Mouse (Mus musculus) retina, embryonic 14.5 days (tissue): Measurements from ENCODE around the gene Tyw5.

Experiments
- DNase-seq: peaks from one replicate; pipeline ENCODE4 v3.0.0-alpha.2; 2015; ENCODE audit warnings: low spot score

Tyw5 gene

GRCm38 (mm10) chr1:57387876-57388275 lies 19.0 kb downstream of the Tyw5 start:
- DNase-seq: no peak

DNA sequence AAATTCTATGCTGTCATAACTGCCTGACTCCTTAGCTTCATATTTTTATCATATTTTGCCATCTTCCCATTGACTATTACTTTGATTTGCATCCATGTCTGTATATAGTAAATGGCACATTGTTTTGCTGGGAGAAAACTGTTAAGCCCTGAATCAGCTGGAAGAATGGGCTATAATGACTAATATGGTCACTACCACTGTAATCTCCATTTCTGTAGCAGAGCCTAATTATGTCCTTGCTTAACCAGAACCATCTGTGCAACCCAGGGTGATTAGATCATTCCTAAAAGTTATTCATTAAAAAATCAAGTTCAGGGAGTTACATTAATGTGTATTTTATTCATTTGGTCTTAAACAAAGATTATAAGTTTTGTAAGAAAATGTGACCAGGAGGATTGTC lies 20.4 kb downstream of the Tyw5 start:
- no peak for DNase-seq

DNA sequence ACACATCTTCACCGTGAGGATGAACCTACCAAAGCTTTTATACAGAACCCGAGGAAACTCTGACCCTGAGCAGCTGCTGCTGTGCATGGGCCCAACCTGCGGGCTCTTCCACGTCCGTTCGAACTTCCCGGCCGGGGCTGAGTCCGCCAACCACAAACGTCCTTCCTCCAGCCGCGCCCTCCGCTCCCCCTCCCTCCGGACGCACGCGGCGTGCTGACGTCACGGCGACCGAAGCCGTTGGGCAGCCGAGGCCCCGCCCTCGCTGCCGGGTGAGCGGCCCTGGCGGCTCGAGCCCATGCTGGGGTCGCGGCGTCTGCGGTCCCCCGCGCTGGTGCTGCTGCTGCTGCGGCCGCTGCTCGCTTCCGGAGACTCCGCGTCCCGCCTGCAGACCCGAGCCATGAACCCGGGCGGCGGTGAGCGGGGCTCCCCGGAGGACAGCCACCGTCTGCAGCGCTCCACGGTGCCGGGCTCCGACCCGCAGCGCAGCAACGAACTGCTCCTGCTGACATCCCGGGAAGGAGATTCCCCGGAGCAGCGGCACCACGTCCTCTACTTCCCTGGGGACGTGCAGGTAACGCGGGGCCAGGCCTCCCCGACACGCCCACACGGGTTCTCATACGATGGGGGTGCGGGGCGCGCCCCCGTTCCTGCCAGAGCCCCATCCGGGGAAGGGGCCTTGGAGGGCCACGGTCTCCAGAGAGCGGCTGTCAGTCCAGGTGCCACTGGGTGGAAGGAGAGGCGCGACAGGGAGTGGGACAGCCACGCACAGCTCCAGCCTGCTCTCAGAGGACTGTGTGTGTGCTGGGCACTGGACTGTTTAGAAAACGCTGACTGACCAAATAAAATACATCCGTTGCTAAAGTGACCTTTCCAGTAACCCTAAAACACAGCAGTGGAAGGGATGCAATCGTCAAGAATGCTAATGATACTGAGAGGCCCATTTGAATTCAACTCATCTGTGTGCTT lies 29.2 kb downstream of the Tyw5 start, which contains the start of gene 1700066M21Rik:
Gene 1700066M21Rik (plus strand): TSS at position 245 of the 966 bp plus-strand sequence.
- DNase-seq: peak; percentile 92

DNA sequence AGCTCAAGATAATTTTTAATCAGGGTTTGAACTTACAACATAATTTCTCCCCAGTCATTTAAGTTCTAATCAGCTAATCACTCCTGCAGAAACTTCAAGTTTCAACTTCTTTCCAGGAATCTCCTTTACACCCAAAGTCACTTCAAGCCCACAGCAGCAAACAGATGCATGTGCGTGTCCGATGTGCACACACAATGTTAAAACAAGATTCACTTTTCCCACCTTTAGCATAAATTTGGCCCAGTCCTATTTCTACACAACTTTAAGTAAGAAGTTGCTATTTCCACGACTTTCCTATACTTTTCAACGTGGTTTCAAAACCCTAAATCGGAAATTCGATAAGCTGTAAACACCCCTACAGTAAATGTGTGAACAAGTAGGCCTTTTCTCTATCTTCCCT lies 30.1 kb downstream of the Tyw5 start:
- DNase-seq: no peak

DNA sequence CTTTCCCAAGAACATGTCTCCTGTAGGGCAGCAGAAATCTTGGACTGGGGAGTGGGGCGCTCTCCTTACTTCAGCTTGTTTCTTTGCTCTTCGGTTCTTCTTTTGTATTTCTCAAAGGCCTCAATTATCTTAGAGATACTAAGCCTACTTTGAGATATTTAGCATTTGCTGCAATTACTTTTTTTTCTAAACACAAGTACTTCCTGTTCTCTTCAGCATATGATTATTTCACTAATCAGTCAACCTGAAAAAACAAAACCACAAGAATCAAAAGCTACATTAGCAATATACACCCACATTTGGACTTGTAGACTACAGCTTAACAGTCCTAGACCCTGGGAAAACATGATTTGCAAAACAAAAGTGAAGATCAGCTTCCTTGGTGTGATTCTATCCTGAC lies 31.6 kb downstream of the Tyw5 start:
- DNase-seq: no peak

- DNase-seq: no peak
Measured at GRCm38 (mm10) chr1:57370451-57370850, 36.5 kb downstream of the Tyw5 start.

DNA sequence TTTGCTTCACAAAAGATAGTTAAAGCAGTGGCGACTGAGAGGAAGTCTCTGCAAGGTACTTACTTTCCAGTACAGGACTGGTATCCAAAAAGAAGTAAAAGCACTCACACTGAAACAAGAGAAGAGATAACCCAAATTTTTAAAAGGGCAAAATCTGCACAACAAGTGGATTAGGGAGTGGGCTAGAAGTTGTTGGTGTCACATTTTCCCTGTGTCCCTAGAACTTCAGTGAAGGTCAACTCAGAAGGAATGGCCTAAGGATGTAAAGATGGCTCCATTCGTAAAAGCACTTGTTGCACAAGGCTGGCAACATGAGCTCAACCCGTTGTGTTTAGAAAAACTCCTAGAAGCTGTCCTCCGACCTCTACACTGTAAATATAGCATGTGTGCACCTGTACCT lies 37.8 kb downstream of the Tyw5 start:
- DNase-seq: no peak

DNA sequence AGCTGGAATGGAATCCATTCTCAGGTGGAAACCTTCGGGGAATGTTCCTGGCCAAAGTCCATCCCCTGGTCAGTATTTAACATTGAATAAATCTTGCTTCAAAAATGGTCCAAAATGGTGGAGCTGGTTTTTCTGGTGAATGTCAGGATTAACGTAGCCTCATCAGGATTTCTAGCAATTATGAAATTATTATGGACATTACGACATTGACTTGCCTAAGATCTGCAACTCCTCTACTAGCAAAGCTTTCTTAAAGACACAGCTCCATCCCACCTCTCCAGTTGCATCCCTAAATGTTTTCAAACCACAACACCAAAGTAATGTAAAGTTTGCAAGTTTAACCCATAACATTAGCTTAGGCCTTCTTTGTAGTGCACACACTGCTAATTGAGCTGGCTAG lies 39.5 kb downstream of the Tyw5 start:
- no peak for DNase-seq

GRCm38 (mm10) chr1:57358546-57358945 lies 48.4 kb downstream of the Tyw5 start:
- DNase-seq: no peak

- no peak for DNase-seq
Measured at GRCm38 (mm10) chr1:57351941-57352340, 55.0 kb downstream of the Tyw5 start.

DNA sequence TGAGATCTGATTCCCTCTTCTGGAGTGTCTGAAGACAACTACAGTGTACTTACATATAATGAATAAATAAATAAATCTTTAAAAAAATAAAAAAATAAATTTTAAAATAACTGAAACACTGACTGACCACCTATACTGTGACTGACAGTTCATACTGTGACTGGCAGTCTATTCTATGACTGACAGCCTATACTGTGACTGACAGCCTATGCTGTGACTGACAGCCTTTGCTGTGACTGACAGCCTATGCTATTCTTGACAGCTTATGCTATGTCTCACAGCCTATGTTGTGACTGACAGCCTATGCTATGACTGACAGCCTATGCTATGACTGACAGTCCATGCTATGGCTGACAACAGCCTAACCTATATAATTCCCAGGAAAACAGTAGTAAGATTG lies 59.4 kb downstream of the Tyw5 start:
- no peak for DNase-seq

GRCm38 (mm10) chr1:57341197-57341596 lies 65.7 kb downstream of the Tyw5 start:
- no peak for DNase-seq

- DNase-seq: peak; percentile 59
Measured at GRCm38 (mm10) chr1:57339156-57339796, 67.6 kb downstream of the Tyw5 start.
